Mouse (Mus musculus): Measurements from ENCODE around the gene Hoxa6.
A peak's percentile ranks its signal among the peaks of the same experiment; 100 is the strongest.

Gene Hoxa6

GRCm38 (mm10) chr6:52164626-52165440 is 43.7 kb downstream of the Hoxa6 start, which contains the start of gene Hoxa2:
Gene Hoxa2, minus strand, starts transcription at chr6:52164831.
- no peak for DNase-seq (ENCODE audit: low spot score in 2 of 2)

DNA sequence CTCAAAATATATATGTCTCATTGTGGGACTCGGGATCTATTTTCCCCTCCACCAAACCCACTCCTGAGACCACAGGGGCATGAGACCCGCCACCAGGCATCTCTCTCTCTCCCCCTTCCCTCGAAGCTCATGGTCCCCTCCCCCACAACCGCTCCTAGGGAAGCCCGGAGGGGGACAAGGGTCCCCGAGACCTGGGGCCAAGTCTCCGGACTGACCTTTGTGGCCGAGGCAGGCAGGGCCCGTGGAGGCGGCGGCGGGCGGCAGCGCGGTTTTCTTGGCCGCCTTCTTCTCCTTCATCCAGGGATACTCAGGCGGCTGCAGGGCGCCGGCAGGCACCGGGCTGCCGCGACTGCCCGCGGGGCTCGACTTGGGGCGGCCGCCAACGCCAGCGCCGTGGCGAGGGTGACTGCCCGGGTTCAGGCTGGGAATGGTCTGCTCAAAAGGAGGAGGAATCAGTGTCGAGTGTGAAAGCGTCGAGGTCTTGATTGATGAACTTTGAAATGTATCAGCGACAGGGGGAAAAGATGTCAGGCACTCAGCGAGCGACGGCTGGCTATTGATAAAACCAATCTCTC is 44.4 kb downstream of the Hoxa6 start:
- no peak for DNase-seq (ENCODE audit: low spot score in 2 of 2)

DNA sequence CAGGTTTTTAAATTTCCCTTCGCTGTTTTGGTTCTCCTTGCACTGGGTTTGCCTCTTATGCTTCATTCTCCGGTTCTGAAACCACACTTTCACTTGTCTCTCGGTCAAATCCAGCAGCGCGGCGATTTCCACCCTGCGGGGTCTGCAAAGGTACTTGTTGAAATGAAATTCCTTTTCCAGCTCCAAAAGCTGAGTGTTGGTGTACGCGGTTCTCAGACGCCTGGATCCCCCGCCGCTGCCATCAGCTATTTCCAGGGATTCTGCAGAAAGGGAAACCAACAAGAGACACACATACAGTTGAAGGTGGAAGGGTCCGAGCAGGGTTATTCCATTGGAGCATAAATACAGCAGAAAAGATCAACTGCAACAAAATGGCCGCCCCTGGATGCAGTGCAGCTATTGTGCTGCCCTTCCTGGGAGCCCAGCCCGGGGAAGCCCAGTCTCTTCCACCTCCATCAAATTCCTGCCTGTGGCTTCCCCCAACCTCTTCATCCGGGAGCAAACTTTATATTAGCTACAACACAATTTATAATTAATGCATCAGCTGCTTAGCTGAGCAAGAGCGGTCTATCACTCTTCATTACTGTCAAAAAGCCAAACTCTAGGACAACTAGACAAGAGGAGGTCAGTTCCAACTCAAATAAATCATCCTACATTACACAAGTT is 45.0 kb downstream of the Hoxa6 start:
- DNase-seq (ENCODE audit: low spot score in 2 of 2): no peak

DNA sequence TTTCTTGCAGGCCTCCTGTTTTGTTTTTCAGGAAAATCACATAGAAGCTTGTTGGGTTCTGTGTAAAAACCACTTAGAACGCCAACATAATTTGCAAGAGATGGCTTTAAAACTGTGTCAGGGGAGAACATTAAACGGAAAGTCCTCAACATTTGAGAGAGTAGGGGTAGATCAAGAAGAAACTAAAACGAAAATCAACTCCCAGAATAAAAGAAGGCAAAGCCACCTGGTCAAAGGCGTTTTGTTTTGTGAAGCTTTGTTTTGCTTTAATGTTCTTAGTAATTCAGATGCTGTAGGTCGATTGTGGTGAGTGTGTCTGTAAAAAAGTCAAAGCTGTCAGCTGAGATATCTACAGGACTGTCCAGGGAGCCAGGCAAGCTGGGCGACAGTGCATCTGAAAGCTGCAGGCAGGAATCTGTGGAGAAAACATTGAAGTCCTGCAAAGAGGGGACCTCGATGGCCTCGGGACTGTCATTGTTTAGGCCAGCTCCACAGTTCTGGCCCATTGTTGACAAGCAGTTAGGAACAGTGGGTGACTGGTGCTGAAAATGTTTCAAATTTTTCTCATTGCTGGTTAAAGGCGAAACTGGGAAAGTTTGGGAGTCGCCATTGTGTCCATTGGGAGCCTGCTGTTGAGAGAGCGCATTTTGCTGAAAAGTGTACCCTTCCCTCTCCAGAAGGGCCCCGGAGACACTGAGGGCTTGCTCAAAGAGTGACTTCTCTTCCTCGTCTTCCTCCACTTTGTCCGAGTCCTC is 45.7 kb downstream of the Hoxa6 start:
- DNase-seq (ENCODE audit: low spot score in 2 of 2): no peak

DNA sequence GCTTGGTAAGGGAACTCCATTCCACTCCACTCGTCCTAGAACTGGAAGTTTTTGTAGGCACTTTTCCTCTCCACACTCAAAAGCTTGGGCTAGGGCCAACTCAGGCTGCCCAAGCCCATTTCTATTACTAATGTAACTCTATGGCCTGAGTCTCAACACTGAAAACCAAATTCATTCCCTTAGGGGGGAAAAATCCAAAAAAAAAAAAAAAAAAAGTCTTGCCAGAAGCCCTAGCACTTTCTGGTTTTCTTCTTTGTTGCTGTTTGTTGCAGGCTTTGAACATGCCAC is 46.5 kb downstream of the Hoxa6 start:
- DNase-seq (ENCODE audit: low spot score in 2 of 2): no peak

- no peak for DNase-seq (ENCODE audit: low spot score in 2 of 2)
These were observed 47.0 kb downstream of the Hoxa6 start for GRCm38 (mm10) chr6:52161336-52162092.

DNA sequence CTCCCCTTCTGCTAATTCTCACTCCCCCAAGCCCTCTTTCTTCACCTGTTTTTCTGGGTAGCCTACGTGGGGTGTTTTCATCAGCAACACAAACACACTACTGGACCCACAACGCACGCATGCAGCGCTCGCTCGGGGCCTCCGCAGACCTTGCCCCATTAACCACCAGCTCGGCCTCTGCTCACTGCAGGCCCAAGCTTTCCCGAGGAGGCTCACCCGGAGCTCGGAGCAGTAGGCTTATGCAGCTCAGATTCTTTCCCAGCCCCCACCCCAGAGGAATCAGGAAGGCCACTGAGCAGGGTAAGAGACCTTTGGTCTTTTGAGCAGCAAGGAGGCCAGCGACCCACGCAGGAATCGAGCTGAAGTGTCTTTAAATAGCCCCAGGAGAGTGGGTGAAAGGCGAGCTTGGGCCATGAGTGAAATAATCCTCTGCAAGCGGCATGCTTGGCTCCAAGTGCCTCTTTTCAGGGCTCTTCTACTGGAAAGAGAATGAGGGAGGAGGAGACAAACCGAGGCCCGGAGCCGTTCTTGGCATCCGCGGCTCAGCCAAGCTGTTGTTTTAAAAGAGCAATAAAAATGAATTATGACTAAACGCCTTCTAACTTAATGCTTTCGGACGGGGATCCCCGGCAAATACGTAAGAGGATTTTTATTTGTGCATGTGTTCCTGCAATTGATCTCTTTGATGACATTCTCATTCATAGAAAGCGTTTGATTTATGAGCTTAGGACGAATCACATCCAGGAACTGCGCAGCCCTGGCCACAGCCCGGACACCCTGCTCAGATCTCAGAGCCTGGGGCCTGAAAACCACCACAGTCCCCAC is 47.8 kb downstream of the Hoxa6 start:
- no peak for DNase-seq (ENCODE audit: low spot score in 2 of 2)

- DNase-seq (ENCODE audit: low spot score in 2 of 2): no peak
These were observed 48.5 kb downstream of the Hoxa6 start for GRCm38 (mm10) chr6:52159979-52160378.

GRCm38 (mm10) chr6:52159164-52159761 is 49.3 kb downstream of the Hoxa6 start:
- DNase-seq (ENCODE audit: low spot score in 2 of 2): no peak

DNA sequence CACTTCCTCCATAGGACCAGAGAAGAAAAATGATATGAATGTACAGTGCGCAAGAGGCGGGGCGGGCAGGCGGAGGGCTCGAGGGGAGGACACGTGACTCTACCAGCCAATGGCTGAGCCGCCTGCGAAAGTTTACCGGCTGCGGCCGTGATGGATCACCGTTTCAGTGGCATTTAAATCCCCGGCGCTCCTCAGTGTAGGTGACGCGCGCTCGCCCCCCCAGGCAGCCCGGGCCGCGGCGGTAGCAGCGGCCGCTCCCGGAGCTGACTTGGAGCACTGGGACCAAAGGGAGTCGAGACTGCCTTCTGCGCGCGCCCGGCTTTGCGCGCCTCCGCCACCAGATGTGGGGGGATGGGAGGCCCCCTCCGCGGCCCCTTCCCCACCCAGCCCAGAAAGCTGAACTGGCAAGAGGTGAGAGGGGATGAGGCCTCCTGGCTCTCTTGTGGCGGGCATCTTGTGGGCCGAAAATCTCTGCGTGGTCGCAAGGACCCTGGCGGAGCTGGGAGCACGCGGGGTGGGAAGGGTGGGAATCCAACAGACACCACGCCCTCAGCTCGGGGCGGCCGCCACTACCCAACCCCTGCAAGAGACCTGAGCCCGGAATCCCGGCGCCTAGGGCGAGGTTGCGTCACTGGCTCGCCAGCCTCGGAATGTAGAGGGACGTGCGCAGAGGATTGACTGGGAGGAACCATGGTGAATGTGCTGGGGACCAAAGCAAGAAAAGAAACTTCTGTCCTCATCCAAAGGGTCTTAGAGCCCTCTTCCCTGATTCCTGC is 50.1 kb downstream of the Hoxa6 start, which contains the start of gene Hoxa1:
Hoxa1 (minus strand) TSS at position 42 of the 776 bp plus-strand sequence.
- peak; percentile 55 to 61 for DNase-seq (ENCODE audit: low spot score in 2 of 2)

DNA sequence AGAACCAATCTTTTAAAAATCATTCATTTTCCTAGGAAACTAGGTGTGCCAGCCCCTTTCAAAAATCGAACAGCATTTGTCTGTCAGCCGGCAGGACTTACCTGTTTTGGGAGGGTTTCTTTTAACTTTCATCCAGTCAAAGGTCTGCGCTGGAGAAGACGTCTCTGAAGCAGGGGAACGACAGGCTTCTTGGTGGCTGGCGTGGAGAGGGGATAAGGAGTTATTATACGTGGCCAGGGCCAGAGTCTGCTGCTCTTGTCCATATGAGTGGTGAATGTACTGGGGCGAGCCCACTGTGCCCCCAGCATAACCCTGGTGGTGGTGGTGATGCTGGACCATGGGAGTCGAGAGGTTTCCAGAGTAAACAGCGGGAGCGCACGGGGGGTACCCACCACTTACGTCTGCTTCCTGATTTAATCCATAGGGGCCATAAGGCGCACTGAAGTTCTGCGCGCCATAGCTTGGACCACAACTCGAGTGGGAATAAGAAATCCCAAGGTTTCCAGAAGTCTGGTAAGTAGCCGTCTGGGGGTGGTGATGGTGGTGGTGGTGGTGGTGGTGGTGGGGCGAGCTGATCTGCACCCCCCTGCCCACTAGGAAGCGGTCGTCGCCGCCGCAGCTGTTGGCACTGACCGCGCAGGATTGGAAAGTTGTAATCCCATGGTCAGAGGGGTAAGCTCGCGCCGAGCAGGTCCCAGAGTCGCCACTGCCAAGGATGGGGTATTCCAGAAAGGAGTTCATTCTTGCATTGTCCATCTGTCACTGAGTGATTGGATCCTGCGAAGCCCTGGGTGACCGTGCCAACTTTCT is 50.9 kb downstream of the Hoxa6 start:
- DNase-seq (ENCODE audit: low spot score in 2 of 2): no peak

GRCm38 (mm10) chr6:52156551-52157200 is 51.8 kb downstream of the Hoxa6 start:
- DNase-seq (ENCODE audit: low spot score in 2 of 2): no peak
